Mouse (Mus musculus): ENCODE measurements around the gene Tnf.

Tnf gene

DNA sequence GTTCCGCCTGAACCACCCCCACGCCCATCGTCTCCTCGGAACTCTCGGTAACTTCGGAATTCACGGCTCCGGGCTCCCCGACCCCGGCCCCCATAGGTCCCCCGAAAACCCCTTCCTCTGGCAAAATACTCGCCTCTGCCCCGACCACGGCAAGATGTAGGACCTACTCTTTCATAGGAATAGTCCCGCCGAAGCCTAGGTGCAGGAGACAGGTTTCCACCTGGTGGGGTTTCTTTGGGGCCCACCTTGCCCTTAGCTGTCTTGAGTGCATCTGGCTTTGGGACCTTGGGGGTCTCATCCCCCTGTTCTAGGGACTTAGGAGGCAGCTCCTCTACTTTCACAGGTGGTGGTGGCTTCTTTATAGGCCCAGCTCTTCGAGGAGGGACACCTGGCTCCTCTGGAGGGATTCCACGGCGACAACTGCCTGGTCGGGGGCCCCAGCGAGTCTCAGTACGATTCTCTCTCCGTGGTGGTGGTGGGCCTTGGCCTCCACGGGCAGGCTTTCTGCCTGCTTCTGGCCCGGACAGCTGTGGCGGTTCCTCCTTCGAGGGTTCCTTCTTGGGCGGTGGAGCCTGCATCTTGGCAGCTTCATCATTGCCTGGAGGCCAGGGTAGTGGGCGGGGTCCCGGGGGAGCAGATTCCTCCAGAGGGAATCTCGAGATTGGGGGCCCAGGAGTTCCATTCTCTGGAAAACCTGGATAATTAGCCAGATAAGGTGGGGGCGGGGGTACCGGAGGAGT is 45.2 kb downstream of the Tnf start:
- no peak for DNase-seq (ENCODE audit: extremely low spot score, low read depth, low spot score)

DNA sequence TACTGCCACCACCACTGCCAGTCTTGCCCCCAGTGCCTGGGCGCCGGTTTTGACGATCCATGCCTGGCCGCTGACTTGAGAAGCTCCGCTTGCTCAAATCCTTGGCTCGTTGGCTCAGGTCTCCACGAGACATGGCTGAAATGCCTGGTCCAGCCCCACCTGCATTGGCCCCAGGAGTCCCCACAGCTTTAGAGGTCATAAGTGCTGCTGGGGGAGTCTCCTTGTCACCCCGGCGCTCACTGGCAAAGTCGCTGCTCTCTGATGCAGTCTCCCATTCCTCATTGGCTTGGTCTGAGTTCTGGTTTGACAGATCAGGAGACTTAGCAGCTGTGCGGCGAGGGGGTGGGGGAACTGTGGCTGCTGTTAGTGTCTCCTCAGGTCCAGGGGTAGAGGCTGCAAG is 46.4 kb downstream of the Tnf start:
- DNase-seq (ENCODE audit: extremely low spot score, low read depth, low spot score), result no peak

DNA sequence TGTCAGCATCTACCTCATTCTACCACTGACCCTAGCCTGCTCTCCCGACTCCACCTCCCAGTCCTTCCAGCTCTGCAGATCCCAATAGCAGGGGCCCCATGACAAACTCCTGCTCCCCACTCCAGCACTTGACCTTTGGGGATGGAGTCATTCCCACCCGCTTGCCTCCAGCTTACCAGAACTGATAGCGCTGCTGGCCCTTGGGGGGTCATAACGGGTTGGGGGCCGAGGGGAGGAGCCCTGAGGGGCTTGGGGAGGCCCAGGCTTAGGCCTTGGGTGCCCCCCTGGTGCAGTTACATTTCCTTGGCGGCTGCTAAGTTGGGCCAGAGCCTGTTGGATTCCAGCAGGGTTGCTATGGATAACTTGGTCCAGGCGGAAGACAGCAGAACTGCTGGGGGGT is 47.2 kb downstream of the Tnf start:
- no peak for DNase-seq (ENCODE audit: extremely low spot score, low read depth, low spot score)

DNA sequence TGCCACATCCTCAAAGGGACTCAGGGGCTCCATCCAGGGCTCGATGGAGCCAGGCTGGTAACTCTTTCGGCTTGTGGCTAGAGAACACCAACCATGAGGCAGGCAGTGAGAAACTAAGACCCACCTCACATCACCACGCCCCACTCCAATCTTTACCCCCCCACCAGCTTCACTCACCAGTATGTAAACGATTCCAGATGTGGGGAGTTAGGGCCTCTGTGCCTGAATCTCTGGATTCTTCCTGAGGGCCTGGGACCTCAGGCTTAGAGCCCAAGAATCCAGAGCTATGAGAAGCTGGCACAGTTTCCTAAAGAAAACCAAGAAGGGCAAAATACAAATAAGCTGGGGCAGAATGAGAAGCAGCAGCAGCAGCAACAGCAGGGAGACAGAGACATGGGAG is 47.9 kb downstream of the Tnf start:
- no peak for DNase-seq (ENCODE audit: extremely low spot score, low read depth, low spot score)

DNA sequence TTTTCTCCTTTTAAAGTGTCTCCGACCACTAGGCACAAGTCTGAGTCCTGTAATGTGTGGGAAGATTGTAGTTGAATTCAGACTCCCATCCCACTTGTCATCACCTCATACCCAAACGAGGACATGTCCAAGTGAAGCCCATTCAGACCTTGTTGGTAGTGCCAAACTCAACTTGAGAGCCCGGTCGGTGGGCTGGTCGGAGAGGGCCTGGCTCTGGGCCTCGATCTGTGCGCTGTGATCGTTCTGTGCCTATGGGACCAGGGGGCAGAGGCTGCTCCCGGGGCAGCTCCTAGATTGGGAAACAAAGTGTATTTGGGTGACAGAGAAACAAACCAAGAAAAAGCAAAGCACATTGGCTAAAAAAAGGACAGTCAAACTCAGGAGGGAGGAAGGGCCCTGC is 48.7 kb downstream of the Tnf start:
- DNase-seq (ENCODE audit: extremely low spot score, low read depth, low spot score), result no peak

DNA sequence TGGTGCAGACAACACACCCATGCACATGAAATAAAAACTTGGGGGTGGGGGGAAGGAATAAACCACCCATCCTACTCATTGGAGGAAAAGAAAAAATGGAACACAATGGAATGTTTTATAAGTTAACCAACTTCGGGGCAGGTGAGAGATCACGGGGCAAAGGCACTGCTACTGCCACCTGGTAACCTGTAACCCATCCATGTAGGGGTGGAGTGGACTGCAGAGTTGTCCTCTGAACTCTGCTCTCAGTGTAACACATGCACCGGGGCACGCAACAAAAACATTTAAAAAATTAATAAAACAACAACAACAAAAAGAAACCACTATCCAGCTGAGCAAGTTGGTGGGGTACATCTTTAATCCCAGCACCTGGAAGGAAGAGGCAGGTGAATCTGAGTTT is 49.7 kb downstream of the Tnf start:
- no peak for DNase-seq (ENCODE audit: extremely low spot score, low read depth, low spot score)
